Mouse (Mus musculus) ES-E14 (cell line): Measurements from ENCODE around the gene Gon4l.

ENCODE experiments used
- HCFC1 ChIP-seq: IDR thresholded peaks from 2 replicates; pipeline ENCODE4 v1.6.1; 2012; ENCODE audit warnings: low read length, inconsistent platforms, borderline replicate concordance; ENCODE audit not compliant: insufficient read depth
- MAFK ChIP-seq: IDR thresholded peaks from 2 replicates; pipeline ENCODE4 v1.6.1; 2014; ENCODE audit warnings: mild to moderate bottlenecking, low read depth, low read length, inconsistent platforms; ENCODE audit not compliant: insufficient read depth
- ZNF384 ChIP-seq: IDR thresholded peaks from 2 replicates; pipeline ENCODE4 v1.6.1; 2012; ENCODE audit warnings: low read depth, low read length, inconsistent platforms

DNA sequence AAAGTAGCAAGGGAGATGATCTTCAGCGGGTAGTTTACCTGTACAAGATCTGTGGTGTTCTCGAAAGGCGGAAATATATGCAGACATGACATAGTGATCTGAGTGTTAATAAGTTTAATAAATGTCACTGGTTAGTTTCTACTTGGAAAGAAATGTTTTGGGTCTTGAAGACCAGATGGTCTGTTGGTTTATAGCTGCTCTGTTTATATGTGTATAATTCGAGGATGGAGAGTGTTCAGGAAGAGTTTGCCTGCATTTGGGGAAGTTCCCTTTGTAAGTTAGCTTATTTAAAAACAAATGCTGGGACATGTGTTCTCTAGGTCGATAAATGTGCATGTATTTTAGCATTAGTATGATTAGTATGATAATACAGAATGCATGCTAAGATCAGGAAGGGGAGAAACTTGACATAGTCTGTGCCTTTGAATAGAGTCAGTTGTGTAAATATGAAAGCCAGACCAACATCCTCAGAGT, 116.3 kb downstream of the Gon4l start:
- no peak for TF ChIP-seq MAFK
- TF ChIP-seq ZNF384 = no peak
- TF ChIP-seq HCFC1 = no peak
